9 mouse cellular contexts compared by ENCODE assay signal in genomic region chr4:106778116-106778788, GRCm38 (mm10). TPM values are rescaled to one million over a fixed set of nuclear protein-coding genes. Genes with fewer than 3 reads are reported as not detected.
A peak's percentile ranks its signal among the peaks of the same experiment; 100 is the strongest.
DNase-seq lines count a peak whose midpoint lies in the region; ATAC-seq lines count a peak whose summit lies in the region.
"Had no signal": no experiment of that assay in that cellular context is flagged by ENCODE, and none has a peak within 500 bp of the region (broad histone marks: within the 10 kb centered on the region; RNA-seq: fewer than 3 reads in every experiment).

No protein-coding gene starts in this region.

- no peaks in the 10 kb centered on the region for H3K27me3 ChIP-seq in forebrain, embryonic 11.5 days (ENCODE audit: control insufficient read depth, insufficient read depth, low read length)
- no peaks in the 10 kb centered on the region for H3K27me3 ChIP-seq in heart, embryonic 11.5 days (ENCODE audit: control insufficient read depth, insufficient read depth, low read length)
- H3K27me3 ChIP-seq in kidney, embryonic 15.5 days, result no peaks in the 10 kb centered on the region
- H3K27me3 ChIP-seq in limb, embryonic 11.5 days (ENCODE audit: control insufficient read depth, insufficient read depth, low read length), result no peaks in the 10 kb centered on the region
- no peaks in the 10 kb centered on the region for H3K27me3 ChIP-seq in midbrain, embryonic 14.5 days (ENCODE audit: control insufficient read depth, insufficient read depth, low read length)
- no peaks in the 10 kb centered on the region for H3K27me3 ChIP-seq in stomach, embryonic 15.5 days (replicated peaks)

- DNase-seq in cerebellum, adult 11-12 months, result peak; percentile 93
- DNase-seq in forebrain, embryonic 11.5 days (ENCODE audit: low spot score), result peak; percentile 83
- peak; percentile 67 for DNase-seq in limb, embryonic 11.5 days (ENCODE audit: low spot score)
- DNase-seq in midbrain, embryonic 14.5 days, result peak; percentile 86
- DNase-seq in thymus, postnatal 10 days (ENCODE audit: low spot score in 2 of 2), result no peak

- WGBS in forebrain, embryonic 11.5 days, result 36% methylated on average over 5 of the region's 5 CpGs
- 53% methylated on average over 5 of the region's 5 CpGs for WGBS in heart, embryonic 11.5 days (ENCODE audit: insufficient replicate concordance)
- WGBS in kidney, embryonic 15.5 days, result 44% methylated on average over 5 of the region's 5 CpGs
- 55% methylated on average over 5 of the region's 5 CpGs for WGBS in limb, embryonic 11.5 days
- WGBS in midbrain, embryonic 14.5 days, result 26% methylated on average over 5 of the region's 5 CpGs
- WGBS in stomach, embryonic 15.5 days, result 40% methylated on average over 5 of the region's 5 CpGs

- H3K4me3 ChIP-seq in forebrain, embryonic 11.5 days (ENCODE audit: low read depth, low read length), result no peak overlapping the region
- H3K4me3 ChIP-seq in heart, embryonic 11.5 days (ENCODE audit: low read depth, low read length), result no peak overlapping the region
- no peak overlapping the region for H3K4me3 ChIP-seq in kidney, embryonic 15.5 days (replicated peaks)
- no peak overlapping the region for H3K4me3 ChIP-seq in limb, embryonic 11.5 days (ENCODE audit: low read depth, low read length)
- H3K4me3 ChIP-seq in midbrain, embryonic 14.5 days (replicated peaks; ENCODE audit: low read depth, low read length), result no peak overlapping the region
- no peak overlapping the region for H3K4me3 ChIP-seq in stomach, embryonic 15.5 days (replicated peaks)
- H3K4me3 ChIP-seq: erythroblast, embryonic 14.5 days had no signal

- ATAC-seq in forebrain, embryonic 11.5 days (replicated peaks; ENCODE audit: low FRiP score), result peak; percentile 66
- peak; percentile 84 for ATAC-seq in heart, embryonic 11.5 days (replicated peaks; ENCODE audit: insufficient number of reproducible peaks, low FRiP score, low TSS enrichment)
- ATAC-seq in kidney, embryonic 15.5 days (replicated peaks; ENCODE audit: low FRiP score), result peak; percentile 92
- peak; percentile 65; the same call in 1 of the 2 replicates for ATAC-seq in limb, embryonic 11.5 days (ENCODE audit: insufficient number of reproducible peaks, low FRiP score, low TSS enrichment, low read depth)
- ATAC-seq in midbrain, embryonic 14.5 days (ENCODE audit: low FRiP score, low TSS enrichment), result peak; percentile 78
- peak; percentile 93 for ATAC-seq in stomach, embryonic 15.5 days (ENCODE audit: insufficient read depth, low FRiP score, low read depth)

- no peak overlapping the region for H3K4me2 ChIP-seq in forebrain, embryonic 11.5 days (ENCODE audit: low read depth, low read length, severe bottlenecking)
- peak overlapping the region; percentile 4; the same call in 1 of the 2 replicates for H3K4me2 ChIP-seq in heart, embryonic 11.5 days
- no peak overlapping the region for H3K4me2 ChIP-seq in kidney, embryonic 15.5 days
- no peak overlapping the region for H3K4me2 ChIP-seq in limb, embryonic 11.5 days (ENCODE audit: low read depth, severe bottlenecking)
- no peak overlapping the region for H3K4me2 ChIP-seq in midbrain, embryonic 14.5 days (ENCODE audit: low read length)
- H3K4me2 ChIP-seq in stomach, embryonic 15.5 days, result no peak overlapping the region

- no peak overlapping the region for H3K27ac ChIP-seq in forebrain, embryonic 11.5 days (ENCODE audit: low read depth, low read length)
- H3K27ac ChIP-seq in heart, embryonic 11.5 days (ENCODE audit: low read depth, low read length), result peak overlapping the region; percentile 73
- H3K27ac ChIP-seq in kidney, embryonic 15.5 days, result peak overlapping the region; percentile 76
- H3K27ac ChIP-seq in limb, embryonic 11.5 days (replicated peaks; ENCODE audit: low read depth, low read length), result no peak overlapping the region
- H3K27ac ChIP-seq in midbrain, embryonic 14.5 days (replicated peaks; ENCODE audit: low read depth, low read length), result peak overlapping the region; percentile 43
- peak overlapping the region; percentile 80 for H3K27ac ChIP-seq in stomach, embryonic 15.5 days

- no peaks in the 10 kb centered on the region for H3K36me3 ChIP-seq in forebrain, embryonic 11.5 days (ENCODE audit: control insufficient read depth, insufficient read depth, low read length)
- H3K36me3 ChIP-seq in heart, embryonic 11.5 days (ENCODE audit: control insufficient read depth, insufficient read depth, low read length), result no peaks in the 10 kb centered on the region
- H3K36me3 ChIP-seq in kidney, embryonic 15.5 days, result no peaks in the 10 kb centered on the region
- no peaks in the 10 kb centered on the region for H3K36me3 ChIP-seq in limb, embryonic 11.5 days (ENCODE audit: control insufficient read depth, insufficient read depth, low read length)
- no peaks in the 10 kb centered on the region for H3K36me3 ChIP-seq in midbrain, embryonic 14.5 days (ENCODE audit: control insufficient read depth, insufficient read depth, low read length)
- H3K36me3 ChIP-seq in stomach, embryonic 15.5 days, result no peaks in the 10 kb centered on the region

- peaks cover 12% of the 10 kb centered on the region; the same call in 1 of the 2 replicates for H3K4me1 ChIP-seq in forebrain, embryonic 11.5 days (replicated peaks; ENCODE audit: control insufficient read depth, insufficient read depth, low read length)
- peaks cover 18% of the 10 kb centered on the region for H3K4me1 ChIP-seq in heart, embryonic 11.5 days (ENCODE audit: control insufficient read depth, insufficient read depth, low read length)
- peaks cover 42% of the 10 kb centered on the region for H3K4me1 ChIP-seq in kidney, embryonic 15.5 days
- peaks cover 25% of the 10 kb centered on the region for H3K4me1 ChIP-seq in limb, embryonic 11.5 days (ENCODE audit: control insufficient read depth, insufficient read depth, low read length)
- H3K4me1 ChIP-seq in midbrain, embryonic 14.5 days (ENCODE audit: control insufficient read depth, insufficient read depth, low read length), result peaks cover 39% of the 10 kb centered on the region
- H3K4me1 ChIP-seq in stomach, embryonic 15.5 days, result peaks cover 17% of the 10 kb centered on the region

- H3K9ac ChIP-seq in forebrain, embryonic 11.5 days (ENCODE audit: low read length), result no peak overlapping the region
- H3K9ac ChIP-seq in heart, embryonic 11.5 days (ENCODE audit: low read depth, low read length), result no peak overlapping the region
- no peak overlapping the region for H3K9ac ChIP-seq in kidney, embryonic 15.5 days
- no peak overlapping the region for H3K9ac ChIP-seq in limb, embryonic 11.5 days (ENCODE audit: low read length)
- no peak overlapping the region for H3K9ac ChIP-seq in midbrain, embryonic 14.5 days (replicated peaks; ENCODE audit: low read length)
- no peak overlapping the region for H3K9ac ChIP-seq in stomach, embryonic 15.5 days

- no peaks in the 10 kb centered on the region for H3K9me3 ChIP-seq in forebrain, embryonic 11.5 days (ENCODE audit: control insufficient read depth, low read length)
- no peaks in the 10 kb centered on the region for H3K9me3 ChIP-seq in heart, embryonic 11.5 days (replicated peaks; ENCODE audit: control insufficient read depth, low read length)
- no peaks in the 10 kb centered on the region for H3K9me3 ChIP-seq in kidney, embryonic 15.5 days (replicated peaks)
- no peaks in the 10 kb centered on the region for H3K9me3 ChIP-seq in limb, embryonic 11.5 days (ENCODE audit: control insufficient read depth, low read length)
- H3K9me3 ChIP-seq in midbrain, embryonic 14.5 days (ENCODE audit: control insufficient read depth, low read length), result no peaks in the 10 kb centered on the region
- no peaks in the 10 kb centered on the region for H3K9me3 ChIP-seq in stomach, embryonic 15.5 days

RNA-seq across cellular contexts. Expression of gene Acot11, which starts 26.5 kb away (rescaled TPM):
- 1.6 and 1.8 TPM in 2 replicates for polyA plus RNA-seq in forebrain, embryonic 11.5 days (2014; fragmentation: Nextera tagmentation; extraction: Ambion mirVana)
- polyA plus RNA-seq in heart, embryonic 11.5 days (2014; fragmentation: Nextera tagmentation; extraction: Ambion mirVana), result 3.0 and 4.3 TPM in 2 replicates
- 2.7 and 3.7 TPM in 2 replicates for polyA plus RNA-seq in kidney, embryonic 15.5 days (2015; fragmentation: Nextera tagmentation; extraction: Ambion mirVana)
- polyA plus RNA-seq in limb, embryonic 11.5 days (2014; fragmentation: Nextera tagmentation; extraction: Ambion mirVana), result 6.5 and 10.1 TPM in 2 replicates
- polyA plus RNA-seq in midbrain, embryonic 14.5 days (2014; fragmentation: Nextera tagmentation; extraction: Ambion mirVana), result 0.78 and 1.3 TPM in 2 replicates
- 6.2 and 6.9 TPM in 2 replicates for polyA plus RNA-seq in stomach, embryonic 15.5 days (2015; fragmentation: Nextera tagmentation; extraction: Ambion mirVana)

RNA-seq across cellular contexts. Expression of gene Fam151a, which starts 44.6 kb away (rescaled TPM):
- polyA plus RNA-seq in forebrain, embryonic 11.5 days (2014; fragmentation: Nextera tagmentation; extraction: Ambion mirVana), result not detected in 2 replicates
- polyA plus RNA-seq in heart, embryonic 11.5 days (2014; fragmentation: Nextera tagmentation; extraction: Ambion mirVana), result 0.11 TPM in 1 of 2 replicates, not detected in the other
- polyA plus RNA-seq in kidney, embryonic 15.5 days (2015; fragmentation: Nextera tagmentation; extraction: Ambion mirVana), result 5.3 and 5.7 TPM in 2 replicates
- polyA plus RNA-seq in limb, embryonic 11.5 days (2014; fragmentation: Nextera tagmentation; extraction: Ambion mirVana), result 0.27 TPM in 1 of 2 replicates, not detected in the other
- not detected in 2 replicates for polyA plus RNA-seq in midbrain, embryonic 14.5 days (2014; fragmentation: Nextera tagmentation; extraction: Ambion mirVana)
- 7.9 and 8.8 TPM in 2 replicates for polyA plus RNA-seq in stomach, embryonic 15.5 days (2015; fragmentation: Nextera tagmentation; extraction: Ambion mirVana)
- polyA plus RNA-seq: erythroblast, embryonic 14.5 days had no signal

RNA-seq across cellular contexts. Expression of gene Mroh7, which starts 47.5 kb away (rescaled TPM):
- polyA plus RNA-seq in forebrain, embryonic 11.5 days (2014; fragmentation: Nextera tagmentation; extraction: Ambion mirVana), result 0.11 TPM in 1 of 2 replicates, not detected in the other
- 0.17 and 0.38 TPM in 2 replicates for polyA plus RNA-seq in heart, embryonic 11.5 days (2014; fragmentation: Nextera tagmentation; extraction: Ambion mirVana)
- 0.52 and 0.57 TPM in 2 replicates for polyA plus RNA-seq in kidney, embryonic 15.5 days (2015; fragmentation: Nextera tagmentation; extraction: Ambion mirVana)
- 0.30 TPM in 1 of 2 replicates, not detected in the other for polyA plus RNA-seq in limb, embryonic 11.5 days (2014; fragmentation: Nextera tagmentation; extraction: Ambion mirVana)
- polyA plus RNA-seq in midbrain, embryonic 14.5 days (2014; fragmentation: Nextera tagmentation; extraction: Ambion mirVana), result 0.26 and 0.43 TPM in 2 replicates
- polyA plus RNA-seq in stomach, embryonic 15.5 days (2015; fragmentation: Nextera tagmentation; extraction: Ambion mirVana), result 0.37 and 0.63 TPM in 2 replicates
- polyA plus RNA-seq: erythroblast, embryonic 14.5 days had no signal

Comparison
In these comparisons a context has a peak if more than half of its experiments do, and no peak if none do; other contexts are left out.
1. DNase-seq: peak in cerebellum, adult 11-12 months (single experiment), forebrain, embryonic 11.5 days (single experiment), limb, embryonic 11.5 days (single experiment) and midbrain, embryonic 14.5 days (single experiment); none in thymus, postnatal 10 days (0 of 2).
2. H3K27ac ChIP-seq: peak in heart, embryonic 11.5 days (single experiment), kidney, embryonic 15.5 days (single experiment), midbrain, embryonic 14.5 days (single experiment) and stomach, embryonic 15.5 days (single experiment); none in forebrain, embryonic 11.5 days (single experiment) and limb, embryonic 11.5 days (single experiment).
3. Peak in every context shown above with its lines, with median percentiles within 50 percentile points of each other: ATAC-seq.